Mouse (Mus musculus) natural killer cell, adult 2 months (primary cell): ENCODE measurements around the gene Gm37240.

Experiments
- DNase-seq, 2 experiments: peaks; one replicate each; pipeline ENCODE4 v3.0.0; 2022; ENCODE audit warnings: low spot score in 2 of 2

Gene Gm37240

GRCm38 (mm10) chr3:85043679-85044218, 843.6 kb downstream of the Gm37240 start:
- DNase-seq, result no peak

- no peak for DNase-seq
Measured at GRCm38 (mm10) chr3:85042126-85042525, 845.2 kb downstream of the Gm37240 start.

GRCm38 (mm10) chr3:85029141-85029540, 858.2 kb downstream of the Gm37240 start:
- DNase-seq, result no peak

GRCm38 (mm10) chr3:85024817-85025705, 862.3 kb downstream of the Gm37240 start:
- no peak for DNase-seq

- DNase-seq, result no peak
Measured at GRCm38 (mm10) chr3:85024237-85024636, 863.1 kb downstream of the Gm37240 start.

- DNase-seq, result peak; percentile 17 to 25
Measured at GRCm38 (mm10) chr3:85022800-85023199, 864.5 kb downstream of the Gm37240 start.

GRCm38 (mm10) chr3:85021816-85022215, 865.5 kb downstream of the Gm37240 start:
- no peak for DNase-seq

- DNase-seq, result no peak
Measured at GRCm38 (mm10) chr3:85020137-85020536, 867.2 kb downstream of the Gm37240 start.

GRCm38 (mm10) chr3:85015667-85016066, 871.7 kb downstream of the Gm37240 start:
- no peak for DNase-seq

GRCm38 (mm10) chr3:85012889-85013288, 874.4 kb downstream of the Gm37240 start:
- DNase-seq, result no peak

GRCm38 (mm10) chr3:85005257-85005656, 882.1 kb downstream of the Gm37240 start:
- DNase-seq, result no peak

- no peak for DNase-seq
Measured at GRCm38 (mm10) chr3:84988880-84989279, 898.4 kb downstream of the Gm37240 start.

- DNase-seq, result no peak
Measured at GRCm38 (mm10) chr3:84985121-84985625, 902.1 kb downstream of the Gm37240 start.

- no peak for DNase-seq
Measured at GRCm38 (mm10) chr3:84982688-84983087, 904.6 kb downstream of the Gm37240 start.

GRCm38 (mm10) chr3:84980158-84980557, 907.2 kb downstream of the Gm37240 start:
- DNase-seq, result no peak

GRCm38 (mm10) chr3:84978676-84979075, 908.6 kb downstream of the Gm37240 start:
- DNase-seq, result no peak

GRCm38 (mm10) chr3:84974193-84974592, 913.1 kb downstream of the Gm37240 start:
- no peak for DNase-seq

- DNase-seq, result no peak
Measured at GRCm38 (mm10) chr3:84972881-84973280, 914.4 kb downstream of the Gm37240 start.

- no peak for DNase-seq
Measured at GRCm38 (mm10) chr3:84971561-84971960, 915.8 kb downstream of the Gm37240 start.

GRCm38 (mm10) chr3:84967364-84967763, 920.0 kb downstream of the Gm37240 start:
- DNase-seq, result no peak

- DNase-seq, result no peak
Measured at GRCm38 (mm10) chr3:84965156-84965555, 922.2 kb downstream of the Gm37240 start.

- no peak for DNase-seq
Measured at GRCm38 (mm10) chr3:84955857-84956256, 931.5 kb downstream of the Gm37240 start.
